Mouse (Mus musculus): Measurements from ENCODE around the gene Aadat. TPM values are rescaled to one million over a fixed set of nuclear protein-coding genes. Genes with fewer than 3 reads are reported as not detected.
"Not testable (repeated sequence)": the region's sequence is repeated elsewhere in the genome, so short reads cannot be mapped to it uniquely, and the experiment has no call there.

The Aadat gene
- total RNA-seq (2022) = under 1 TPM; 0.37 to 1.00 (median 0.45) TPM

DNA sequence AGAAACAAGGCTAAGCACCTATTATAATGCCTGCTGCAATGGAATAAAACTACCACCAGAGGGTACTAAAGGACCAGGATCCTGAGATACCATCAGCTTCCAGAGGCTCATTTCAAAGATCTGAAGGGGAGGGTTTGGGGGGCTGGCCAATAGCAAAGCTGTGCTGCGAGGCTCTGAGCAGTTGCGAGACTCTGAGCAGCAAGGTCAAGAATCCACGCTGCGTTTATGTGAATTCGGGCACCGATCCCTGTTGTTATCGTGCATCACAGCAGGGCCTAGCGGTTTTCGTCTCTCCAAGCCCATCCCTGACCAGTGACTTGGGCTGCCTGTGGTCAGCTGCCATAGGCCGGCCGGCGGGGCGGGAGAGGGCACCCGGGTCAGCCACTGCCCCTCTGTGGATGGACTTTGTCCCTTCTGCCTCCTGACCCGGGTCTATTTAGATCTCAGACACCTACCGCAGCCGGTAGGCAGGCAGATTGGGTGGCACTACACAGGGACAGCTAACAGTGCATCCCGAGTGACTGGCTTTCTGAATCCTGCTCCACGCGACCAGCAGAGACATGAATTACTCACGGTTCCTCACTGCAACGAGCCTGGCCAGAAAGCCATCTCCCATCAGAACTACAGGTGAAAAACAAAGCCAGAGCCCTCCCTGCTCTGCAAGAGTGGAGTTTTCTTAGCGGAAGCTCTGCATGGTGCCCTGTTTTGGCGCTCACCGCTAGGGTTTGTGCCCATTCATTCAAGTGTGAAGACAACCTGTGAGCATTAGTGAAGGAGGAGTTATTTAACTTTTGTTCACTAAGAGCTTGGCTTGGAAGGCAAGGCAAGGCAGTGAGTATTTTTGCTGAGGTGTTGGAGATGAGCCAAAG lies at the start of gene Aadat:
Aadat (plus strand) TSS at position 280 of the 869 bp plus-strand sequence.
- DNase-seq (ENCODE audit: low spot score in 2 of 2) = peak; percentile 51 to 70

- peak; percentile 34 to 62 for DNase-seq (ENCODE audit: low spot score in 2 of 2)
These were observed 38.9 kb upstream of the Aadat start for GRCm38 (mm10) chr8:60466686-60467335.

- no peak for DNase-seq (ENCODE audit: low spot score in 2 of 2)
These were observed 15.6 kb upstream of the Aadat start for GRCm38 (mm10) chr8:60490147-60490546.

DNA sequence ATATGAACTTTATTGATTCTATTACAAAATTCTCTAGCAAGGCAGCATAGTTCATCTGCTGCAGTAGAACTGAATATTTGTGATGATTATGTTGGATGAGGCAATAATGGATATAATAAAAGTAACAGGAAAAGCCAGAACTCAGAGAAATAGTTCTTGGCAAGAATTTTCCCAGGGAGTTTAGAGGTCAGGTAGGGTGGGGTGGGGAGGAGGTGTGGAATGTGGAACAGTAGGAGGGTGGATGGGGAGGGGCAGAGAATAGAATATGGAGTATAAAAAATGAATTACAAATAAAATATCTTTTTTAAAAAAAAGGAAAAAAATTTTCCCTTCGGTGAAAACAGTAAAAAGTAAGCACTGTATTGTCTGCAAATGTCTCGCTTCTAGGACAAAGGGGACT lies 13.9 kb upstream of the Aadat start:
- DNase-seq (ENCODE audit: low spot score in 2 of 2) = no peak

DNA sequence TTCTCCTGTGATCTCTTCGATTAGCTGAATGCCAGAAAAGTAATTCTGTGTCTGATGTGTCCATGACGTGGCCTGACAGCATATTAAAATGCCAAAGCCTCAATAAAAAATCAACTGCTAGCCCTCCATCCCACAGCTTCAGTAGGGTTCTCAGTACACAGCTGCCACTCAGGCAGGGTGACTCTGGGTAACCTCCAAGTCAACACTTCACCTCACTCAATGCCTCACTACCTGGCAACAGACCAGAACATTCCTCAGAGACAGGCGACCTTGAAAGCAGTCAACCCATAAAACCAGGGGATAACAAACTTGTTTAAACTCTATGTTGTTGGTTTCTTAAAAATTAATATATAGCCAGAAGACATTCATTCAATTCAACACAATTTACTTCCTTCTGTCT lies 13.3 kb upstream of the Aadat start:
- no peak for DNase-seq (ENCODE audit: low spot score in 2 of 2)

- DNase-seq (ENCODE audit: low spot score in 2 of 2) = no peak
These were observed 11.1 kb upstream of the Aadat start for GRCm38 (mm10) chr8:60494606-60495005.

GRCm38 (mm10) chr8:60495046-60495445 lies 10.7 kb upstream of the Aadat start:
- DNase-seq (ENCODE audit: low spot score in 2 of 2) = not testable (repeated sequence)

- DNase-seq (ENCODE audit: low spot score in 2 of 2) = no peak
These were observed 2.6 kb upstream of the Aadat start, which contains the start of gene Gm10283 for GRCm38 (mm10) chr8:60503098-60503497. TSS of gene Gm10283 (minus strand) at chr8:60503198.

DNA sequence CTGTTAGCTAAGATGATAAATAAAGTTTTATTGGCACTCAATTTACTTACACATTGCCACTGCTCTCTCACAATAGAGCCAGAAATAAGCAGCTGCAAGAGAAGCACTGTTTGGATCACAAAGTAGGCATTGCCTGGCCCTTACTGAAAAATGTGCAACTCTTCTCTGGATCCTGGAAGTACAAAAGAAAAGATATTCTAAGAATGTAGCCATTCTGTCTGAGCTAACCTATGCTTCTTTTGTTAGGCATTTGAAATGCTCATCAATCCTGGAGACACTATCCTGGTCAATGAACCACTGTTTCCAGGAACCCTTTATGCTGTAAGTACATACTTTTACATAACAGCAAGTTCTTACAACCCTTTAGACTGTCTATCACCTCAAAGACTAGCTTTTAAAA lies 12.6 kb downstream of the Aadat start:
- DNase-seq (ENCODE audit: low spot score in 2 of 2) = no peak

GRCm38 (mm10) chr8:60534945-60535344 lies 29.2 kb downstream of the Aadat start:
- no peak for DNase-seq (ENCODE audit: low spot score in 2 of 2)

- no peak for DNase-seq (ENCODE audit: low spot score in 2 of 2)
These were observed 61.1 kb downstream of the Aadat start for GRCm38 (mm10) chr8:60566783-60567182.

- DNase-seq (ENCODE audit: low spot score in 2 of 2) = no peak
These were observed 71.5 kb downstream of the Aadat start for GRCm38 (mm10) chr8:60577231-60577630.

GRCm38 (mm10) chr8:60583369-60583768 lies 77.6 kb downstream of the Aadat start:
- DNase-seq (ENCODE audit: low spot score in 2 of 2) = no peak

GRCm38 (mm10) chr8:60591352-60592105 lies 85.8 kb downstream of the Aadat start:
- DNase-seq (ENCODE audit: low spot score in 2 of 2) = not testable (repeated sequence)

- DNase-seq (ENCODE audit: low spot score in 2 of 2) = no peak
These were observed 89.0 kb downstream of the Aadat start for GRCm38 (mm10) chr8:60594761-60595160.

Other genes starting within 250 kb of the Aadat start
- not detected for gene Gm10283, start 2.7 kb upstream of the Aadat start, total RNA-seq (2022)
- gene Mfap3l, start 126.9 kb downstream of the Aadat start, total RNA-seq (2022) = 10 to 100 TPM; 56.4 to 59.5 (median 56.5) TPM

Data from left cerebral cortex, adult 8-10 months (tissue).